Mouse (Mus musculus) lung, adult 2 months (tissue): ENCODE measurements around the gene Pnma1.

Source experiments
- CTCF ChIP-seq: fragments of 200-500 bp; IDR thresholded peaks from 2 replicates; pipeline ENCODE4 v1.5.1; 2011; ENCODE audit warnings: mild to moderate bottlenecking, low read length, control low read depth; ENCODE audit not compliant: insufficient read depth
- POLR2A ChIP-seq: fragments of 200-500 bp; IDR thresholded peaks from 2 replicates; pipeline ENCODE4 v1.6.1; 2011; ENCODE audit warnings: low read depth, mild to moderate bottlenecking, control low read depth, low read length, borderline replicate concordance; ENCODE audit errors: extremely low read depth

DNA sequence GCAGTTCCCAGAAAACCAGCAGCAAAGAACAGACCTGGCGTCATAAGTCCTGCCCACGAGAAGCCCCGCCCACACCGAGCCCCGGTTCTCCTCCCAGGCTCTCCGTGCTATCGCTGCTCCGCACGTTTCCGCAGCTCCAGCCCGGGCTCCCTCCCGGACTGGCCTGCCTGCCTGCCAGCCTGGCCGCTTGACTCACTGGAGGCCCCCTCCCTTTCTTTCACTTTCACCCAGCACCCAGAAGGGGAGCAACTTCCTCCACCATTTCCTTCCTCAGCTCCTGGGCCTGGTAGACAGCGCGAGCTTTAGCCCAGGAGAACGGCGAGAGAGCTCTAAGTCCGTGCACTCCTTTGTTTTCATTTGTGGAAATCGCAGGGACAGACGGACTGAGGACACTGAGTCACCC is 27.4 kb upstream of the Pnma1 start:
- TF ChIP-seq POLR2A (peak; percentile 44; the same call in 1 of the 2 replicates), CTCF (no peak)
